Mouse (Mus musculus) E14TG2a.4 (cell line): ENCODE measurements at regions not wholly inside any gene's neighbourhood (a gene's known extent, or its start where the extent isn't known, plus 50 kb on each side); places are given as distances from the start of the nearest gene placed in this dataset.

ENCODE experiments used
- CTCF ChIP-seq: conservative IDR thresholded peaks from 2 replicates; pipeline ENCODE4 v1.5.1; 2014; ENCODE audit warnings: low read length
- NANOG ChIP-seq: IDR thresholded peaks from 2 replicates; pipeline ENCODE4 v1.6.1; 2014; ENCODE audit warnings: borderline replicate concordance, low read length, mixed read lengths
- POU5F1 ChIP-seq: IDR thresholded peaks from 2 replicates; pipeline ENCODE4 v1.6.1; 2014; ENCODE audit warnings: low read length, borderline replicate concordance

- TF ChIP-seq CTCF, result no peak
- no peak for TF ChIP-seq NANOG
- no peak for TF ChIP-seq POU5F1
These were observed 197.8 kb downstream of the Rpap3 start for GRCm38 (mm10) chr15:97507656-97508306.
